Mouse (Mus musculus) bone marrow macrophage, adult 2 months (primary cell): ENCODE measurements around the gene Aip. TPM values are rescaled to one million over a fixed set of nuclear protein-coding genes. Genes with fewer than 3 reads are reported as not detected.

Experiments
- H3K27ac ChIP-seq: 2 replicates; pipeline ENCODE4 v1.5.1; 2012; ENCODE audit warnings: low read depth, low read length; ENCODE audit not compliant: insufficient read depth
- H3K4me1 ChIP-seq: 2 replicates; pipeline ENCODE4 v1.6.1; 2012; ENCODE audit warnings: low read length; ENCODE audit not compliant: control insufficient read depth, insufficient read depth
- H3K4me3 ChIP-seq: 2 replicates; pipeline ENCODE4 v1.5.1; 2012; ENCODE audit warnings: mild to moderate bottlenecking, low read length, moderate library complexity; ENCODE audit not compliant: insufficient read depth
- CTCF ChIP-seq: IDR thresholded peaks from 2 replicates; pipeline ENCODE4 v1.5.1; 2012; ENCODE audit warnings: low read depth, mild to moderate bottlenecking, low read length, moderate library complexity
- POLR2A ChIP-seq: IDR thresholded peaks from 2 replicates; pipeline ENCODE4 v1.6.1; 2012; ENCODE audit warnings: mild to moderate bottlenecking, low read depth, low read length, borderline replicate concordance
- polyA plus RNA-seq: library from polyadenylated mRNA; stranded (reverse); fragments of >200 nt; gene quantifications from 2 replicates; pipeline ENCODE4 v1.2.4, GENCODE M21; 2012; ENCODE audit not compliant: missing spikeins, insufficient read depth, insufficient read length

The Aip gene
- polyA plus RNA-seq = 75.1 and 75.6 TPM in 2 replicates

GRCm38 (mm10) chr19:4125741-4126696, at the start of gene Aip:
Gene Aip, minus strand, starts transcription at chr19:4125858.
- peaks cover 31% of the 10 kb centered on the region for H3K4me1 ChIP-seq
- TF ChIP-seq POLR2A = peak; percentile 87; the same call in 1 of the 2 replicates
- no peak for TF ChIP-seq CTCF
- peak within 1 kb of the TSS; percentile 75 for H3K4me3 ChIP-seq
- H3K27ac ChIP-seq = peak within 1 kb of the TSS; percentile 34; the same call in 1 of the 2 replicates

GRCm38 (mm10) chr19:4172925-4173324, 47.3 kb upstream of the Aip start:
- Histone ChIP-seq H3K4me3 (no peak overlapping the region), H3K4me1 (peaks cover 10% of the 10 kb centered on the region), H3K27ac (no peak overlapping the region)
- TF ChIP-seq POLR2A (no peak), CTCF (no peak)

- Histone ChIP-seq H3K4me3 (no peak overlapping the region), H3K27ac (no peak overlapping the region), H3K4me1 (peaks cover 10% of the 10 kb centered on the region)
- no peak for TF ChIP-seq POLR2A
- TF ChIP-seq CTCF = no peak
Measured at GRCm38 (mm10) chr19:4171393-4172290, 46.0 kb upstream of the Aip start.

- peaks cover 10% of the 10 kb centered on the region for H3K4me1 ChIP-seq
- TF ChIP-seq CTCF (no peak), POLR2A (no peak)
- no peak overlapping the region for H3K27ac ChIP-seq
- no peak overlapping the region for H3K4me3 ChIP-seq
Measured at GRCm38 (mm10) chr19:4170723-4171392, 45.2 kb upstream of the Aip start.

GRCm38 (mm10) chr19:4169810-4170209, 44.2 kb upstream of the Aip start:
- H3K4me1 ChIP-seq = peaks cover 16% of the 10 kb centered on the region
- TF ChIP-seq CTCF (no peak; the same call in 1 of the 2 replicates), POLR2A (no peak)
- peak overlapping the region; percentile 47 for H3K4me3 ChIP-seq
- peak overlapping the region; percentile 26 for H3K27ac ChIP-seq

GRCm38 (mm10) chr19:4169378-4169784, 43.7 kb upstream of the Aip start:
- peaks cover 20% of the 10 kb centered on the region for H3K4me1 ChIP-seq
- H3K27ac ChIP-seq = peak overlapping the region; percentile 26
- peak overlapping the region; percentile 47 for H3K4me3 ChIP-seq
- TF ChIP-seq POLR2A (no peak), CTCF (no peak; the same call in 1 of the 2 replicates)

GRCm38 (mm10) chr19:4166678-4167476, 41.2 kb upstream of the Aip start:
- Histone ChIP-seq H3K27ac (no peak overlapping the region), H3K4me3 (no peak overlapping the region), H3K4me1 (peaks cover 25% of the 10 kb centered on the region)
- no peak for TF ChIP-seq CTCF

- Histone ChIP-seq H3K4me1 (peaks cover 20% of the 10 kb centered on the region), H3K4me3 (no peak overlapping the region), H3K27ac (peak overlapping the region; percentile 85)
- TF ChIP-seq POLR2A (no peak), CTCF (no peak)
Measured at GRCm38 (mm10) chr19:4164721-4165120, 39.1 kb upstream of the Aip start.

GRCm38 (mm10) chr19:4164100-4164499, 38.4 kb upstream of the Aip start:
- no peak overlapping the region for H3K4me3 ChIP-seq
- peak overlapping the region; percentile 85 for H3K27ac ChIP-seq
- peaks cover 19% of the 10 kb centered on the region for H3K4me1 ChIP-seq
- TF ChIP-seq CTCF (no peak), POLR2A (no peak)

GRCm38 (mm10) chr19:4163543-4163887, 37.9 kb upstream of the Aip start:
- TF ChIP-seq CTCF (no peak), POLR2A (no peak)
- Histone ChIP-seq H3K4me3 (peak overlapping the region; percentile 70), H3K27ac (peak overlapping the region; percentile 12; the same call in 1 of the 2 replicates), H3K4me1 (peaks cover 19% of the 10 kb centered on the region)
